Mouse (Mus musculus) fibroblast of lung, adult 2 months (primary cell): ENCODE results near the gene Txndc5.

Source experiments
- DNase-seq: peaks from one replicate; pipeline ENCODE4 v3.0.0-alpha.2; 2011; ENCODE audit warnings: low read depth

The Txndc5 gene

GRCm38 (mm10) chr13:38451446-38451845 is 77.2 kb downstream of the Txndc5 start:
- DNase-seq: no peak
